Mouse (Mus musculus): ENCODE results near the gene Zfp128.
"Not testable (repeated sequence)": the region's sequence is repeated elsewhere in the genome, so short reads cannot be mapped to it uniquely, and the experiment has no call there.

Zfp128 gene

GRCm38 (mm10) chr7:12922729-12923128 lies 41.8 kb downstream of the Zfp128 start:
- no peak for DNase-seq

- DNase-seq = peak; percentile 82 to 84
Measured at GRCm38 (mm10) chr7:12926316-12926715, 45.3 kb downstream of the Zfp128 start.

GRCm38 (mm10) chr7:12927191-12927680 lies 46.3 kb downstream of the Zfp128 start, which contains the start of gene Rnf225:
Gene Rnf225, plus strand, starts transcription at chr7:12927416.
- DNase-seq = peak; percentile 33 to 51

- peak; percentile 78 to 80 for DNase-seq
Measured at GRCm38 (mm10) chr7:12927693-12928589, 47.0 kb downstream of the Zfp128 start.

- no peak for DNase-seq
Measured at GRCm38 (mm10) chr7:12933615-12934140, 52.7 kb downstream of the Zfp128 start.

GRCm38 (mm10) chr7:12934808-12935207 lies 53.8 kb downstream of the Zfp128 start:
- no peak for DNase-seq

GRCm38 (mm10) chr7:12937254-12937803 lies 56.4 kb downstream of the Zfp128 start:
- not testable (repeated sequence) for DNase-seq

GRCm38 (mm10) chr7:12940599-12940998 lies 59.6 kb downstream of the Zfp128 start:
- DNase-seq = no peak

Data from cerebellum, postnatal 14 days (tissue).